Mouse (Mus musculus) heart, postnatal 14 days (tissue): Measurements from ENCODE around the gene Sfn. TPM values are rescaled to one million over a fixed set of nuclear protein-coding genes. Genes with fewer than 3 reads are reported as not detected.

ENCODE experiments used
- microRNA-seq, 2 experiments: library from miRNA; unstranded; fragments of <30 nt; microRNA quantifications; one replicate each; pipeline ENCODE4 v1.2.0; 2021 to 2022
- total RNA-seq, 2 experiments: library from RNA; stranded (reverse); gene quantifications; 2 replicates each; pipeline ENCODE4 v1.2.3; 2021

The Sfn gene
- total RNA-seq, 2 experiments from 2014 or later = 1.9 TPM

Small RNA genes lying within 50 kb of the gene (microRNA-seq; reads per million reads assigned to microRNA genes)
- 0 reads per million in 2 experiments for gene Gm23158

Other genes starting within 250 kb of the Sfn start
- gene Wdtc1, start 248.7 kb downstream of the Sfn start, total RNA-seq = 10 to 100 TPM; 65.7 to 70.6 TPM
- gene Slc9a1, start 232.5 kb downstream of the Sfn start, total RNA-seq = 10 to 100 TPM; 21.2 to 22.9 TPM
- 1 to 10 TPM; 3.5 to 5.1 TPM for gene Tent5b, start 122.0 kb downstream of the Sfn start, total RNA-seq
- gene Trnp1, start 103.6 kb downstream of the Sfn start, total RNA-seq = 1 to 10 TPM; 1.6 to 3.1 TPM
- gene Kdf1, start 83.2 kb downstream of the Sfn start, total RNA-seq = not detected
- 10 to 100 TPM; 57.8 to 60.2 TPM for gene Nudc, start 56.2 kb downstream of the Sfn start, total RNA-seq
- gene Nr0b2, start 48.8 kb downstream of the Sfn start, total RNA-seq = 10 to 100 TPM; 20.1 to 23.2 TPM
- gene Gpatch3, start 27.4 kb downstream of the Sfn start, total RNA-seq = 1 to 10 TPM; 4.2 to 4.9 TPM
- gene Gpn2, start 17.8 kb downstream of the Sfn start, total RNA-seq = 1 to 10 TPM; 7.7 to 8.6 TPM
- 10 to 100 TPM; 17.6 to 21.6 TPM for gene Zdhhc18, start 48.0 kb upstream of the Sfn start, total RNA-seq
- 10 to 100 TPM; 10.4 to 10.7 TPM for gene Pigv, start 70.5 kb upstream of the Sfn start, total RNA-seq
- gene Arid1a, start 154.6 kb upstream of the Sfn start, total RNA-seq = 10 to 100 TPM; 45.2 to 48.8 TPM